Mouse (Mus musculus) thymus, adult 2 months (tissue): ENCODE measurements around the gene Serpinh1. TPM values are rescaled to one million over a fixed set of nuclear protein-coding genes. Genes with fewer than 3 reads are reported as not detected.

Experiments
- DNase-seq: peaks from one replicate; pipeline ENCODE4 v3.0.0; 2021
- H3K27ac ChIP-seq: fragments of 200-500 bp; 2 replicates; pipeline ENCODE4 v1.5.1; 2012; ENCODE audit warnings: low read length, control low read depth; ENCODE audit not compliant: control insufficient read depth, insufficient read depth
- H3K27me3 ChIP-seq: fragments of 200-500 bp; 2 replicates; pipeline ENCODE4 v1.6.1; 2012; ENCODE audit warnings: mild to moderate bottlenecking, low read length, moderate library complexity, mixed read lengths; ENCODE audit not compliant: control insufficient read depth, insufficient read depth
- H3K36me3 ChIP-seq: fragments of 200-500 bp; 2 replicates; pipeline ENCODE4 v1.6.1; 2012; ENCODE audit warnings: mild to moderate bottlenecking, low read length, moderate library complexity; ENCODE audit not compliant: control insufficient read depth, insufficient read depth
- H3K4me1 ChIP-seq: fragments of 200-500 bp; replicated peaks from 2 replicates; pipeline ENCODE4 v1.6.1; 2012; ENCODE audit warnings: low read length; ENCODE audit not compliant: control insufficient read depth, insufficient read depth
- H3K4me3 ChIP-seq: fragments of 200-500 bp; 2 replicates; pipeline ENCODE4 v1.5.1; 2012; ENCODE audit warnings: mild to moderate bottlenecking, low read length, control low read depth, moderate library complexity; ENCODE audit not compliant: control insufficient read depth, insufficient read depth
- CTCF ChIP-seq: fragments of 200-500 bp; IDR thresholded peaks from 2 replicates; pipeline ENCODE4 v1.5.1; 2012; ENCODE audit warnings: mild to moderate bottlenecking, control low read depth, low read length, moderate library complexity, borderline replicate concordance; ENCODE audit not compliant: control insufficient read depth, poor library complexity, insufficient read depth; ENCODE audit errors: extremely low read depth
- POLR2A ChIP-seq: fragments of 200-500 bp; IDR thresholded peaks from 2 replicates; pipeline ENCODE4 v1.6.1; 2012; ENCODE audit warnings: mild to moderate bottlenecking, low read length, control low read depth, moderate library complexity; ENCODE audit not compliant: control insufficient read depth, poor library complexity, insufficient read depth; ENCODE audit errors: extremely low read depth
- WGBS: fragments of 180-500 bp; shearing (Covaris S2); methylation state at CpG from one replicate; pipeline ENCODE4 v1.1.7; 2018; 5-methylcytosine and 5-hydroxymethylcytosine counted together
- polyA plus RNA-seq: library from polyadenylated mRNA; depleted of rRNA; stranded (reverse); fragments of >200 nt; gene quantifications from 2 replicates; pipeline ENCODE4 v1.2.3, GENCODE M21; 2012

The Serpinh1 gene
- polyA plus RNA-seq, 1 experiment: 66.1 TPM

GRCm38 (mm10) chr7:99393711-99394325, 40.8 kb upstream of the Serpinh1 start:
- no peaks in the 10 kb centered on the region for H3K36me3 ChIP-seq
- 91% methylated on average over 13 of the region's 13 CpGs for WGBS
- H3K27ac ChIP-seq: no peak overlapping the region
- H3K27me3 ChIP-seq: no peaks in the 10 kb centered on the region
- no peak overlapping the region for H3K4me3 ChIP-seq
- no peak for TF ChIP-seq POLR2A
- no peak for TF ChIP-seq CTCF
- no peaks in the 10 kb centered on the region for H3K4me1 ChIP-seq
- DNase-seq: no peak

- 78% methylated on average over 2 of the region's 2 CpGs for WGBS
- no peak overlapping the region for H3K27ac ChIP-seq
- TF ChIP-seq POLR2A: no peak
- no peak for TF ChIP-seq CTCF
- no peaks in the 10 kb centered on the region for H3K36me3 ChIP-seq
- no peak for DNase-seq
- no peaks in the 10 kb centered on the region for H3K4me1 ChIP-seq
- H3K27me3 ChIP-seq: no peaks in the 10 kb centered on the region
- H3K4me3 ChIP-seq: no peak overlapping the region
Observed at GRCm38 (mm10) chr7:99392696-99393095, 39.7 kb upstream of the Serpinh1 start.

- Histone ChIP-seq H3K4me3 (no peak overlapping the region), H3K36me3 (no peaks in the 10 kb centered on the region), H3K27ac (no peak overlapping the region), H3K27me3 (no peaks in the 10 kb centered on the region), H3K4me1 (no peaks in the 10 kb centered on the region)
- TF ChIP-seq POLR2A (no peak), CTCF (no peak)
- WGBS: 96% methylated on average over 4 of the region's 4 CpGs
- DNase-seq: no peak
Observed at GRCm38 (mm10) chr7:99390559-99390958, 37.5 kb upstream of the Serpinh1 start.

- peaks cover 2% of the 10 kb centered on the region; the same call in 1 of the 2 replicates for H3K4me1 ChIP-seq
- 59% methylated on average over 5 of the region's 5 CpGs for WGBS
Observed at GRCm38 (mm10) chr7:99387356-99387755, 34.3 kb upstream of the Serpinh1 start.

GRCm38 (mm10) chr7:99386811-99387210, 33.8 kb upstream of the Serpinh1 start:
- no peak overlapping the region for H3K27ac ChIP-seq
- peaks cover 8% of the 10 kb centered on the region for H3K4me1 ChIP-seq
- H3K4me3 ChIP-seq: no peak overlapping the region
- 95% methylated on average over 4 of the region's 4 CpGs for WGBS
- H3K27me3 ChIP-seq: peaks cover 7% of the 10 kb centered on the region; the same call in 1 of the 2 replicates
- no peak for DNase-seq
- H3K36me3 ChIP-seq: no peaks in the 10 kb centered on the region
- TF ChIP-seq CTCF (no peak), POLR2A (no peak)

More at GRCm38 (mm10) chr7:99387356-99387755, 34.3 kb upstream of the Serpinh1 start:
- H3K4me3 ChIP-seq: no peak overlapping the region
- no peaks in the 10 kb centered on the region for H3K36me3 ChIP-seq
- H3K27me3 ChIP-seq: peaks cover 3% of the 10 kb centered on the region; the same call in 1 of the 2 replicates
- no peak for TF ChIP-seq CTCF
- no peak for TF ChIP-seq POLR2A
- no peak overlapping the region for H3K27ac ChIP-seq
- no peak for DNase-seq

- Histone ChIP-seq H3K4me3 (no peak overlapping the region), H3K27me3 (peaks cover 8% of the 10 kb centered on the region; the same call in 1 of the 2 replicates), H3K27ac (no peak overlapping the region), H3K4me1 (peaks cover 12% of the 10 kb centered on the region), H3K36me3 (no peaks in the 10 kb centered on the region)
- 78% methylated on average over 5 of the region's 5 CpGs for WGBS
- TF ChIP-seq CTCF (no peak), POLR2A (no peak)
- DNase-seq: no peak
Observed at GRCm38 (mm10) chr7:99386030-99386429, 33.0 kb upstream of the Serpinh1 start.
